Comparison of ENCODE assay signal across 32 mouse cellular contexts in genomic region chr3:125887109-125887508, GRCm38 (mm10). TPM values are rescaled to one million over a fixed set of nuclear protein-coding genes. Genes with fewer than 3 reads are reported as not detected.
"Had no signal": no experiment of that assay in that cellular context is flagged by ENCODE, and none has a peak within 500 bp of the region (broad histone marks: within the 10 kb centered on the region; RNA-seq: fewer than 3 reads in every experiment).

No protein-coding gene starts in this region.

- ATAC-seq: liver, embryonic 12.5 days; liver, postnatal 0 days; lung, postnatal 0 days; midbrain, embryonic 13.5 days; midbrain, embryonic 15.5 days; midbrain, embryonic 16.5 days had no signal

- H3K27ac ChIP-seq: left cerebral cortex, adult 2 months; limb, embryonic 10.5 days; limb, embryonic 12.5 days; limb, embryonic 13.5 days; limb, embryonic 15.5 days; liver, embryonic 12.5 days; liver, embryonic 13.5 days; liver, embryonic 14.5 days; liver, embryonic 15.5 days; lung, embryonic 15.5 days; macrophage; midbrain, embryonic 10.5 days; midbrain, embryonic 12.5 days; midbrain, embryonic 13.5 days; midbrain, embryonic 15.5 days had no signal

- H3K9ac ChIP-seq: limb, embryonic 12.5 days; limb, embryonic 13.5 days; limb, embryonic 15.5 days; liver, embryonic 12.5 days; liver, embryonic 13.5 days; liver, embryonic 14.5 days; liver, embryonic 15.5 days; liver, postnatal 0 days; lung, embryonic 14.5 days; lung, embryonic 15.5 days; midbrain, embryonic 12.5 days; midbrain, embryonic 13.5 days; midbrain, embryonic 15.5 days had no signal

- DNase-seq: left cerebral cortex, postnatal 4 days; liver; liver, embryonic 13.5 days; liver, postnatal 0 days; lung, adult 18-20 months; lung, adult 2 months; lung, embryonic 14.5 days; lung, postnatal 10 days; lung, postnatal 14 days; lung, postnatal 36 days; lung, postnatal 4 days; midbrain, embryonic 14.5 days had no signal

- H3K36me3 ChIP-seq: limb, embryonic 10.5 days; limb, embryonic 12.5 days; limb, embryonic 13.5 days; limb, embryonic 15.5 days; liver, embryonic 12.5 days; liver, embryonic 13.5 days; liver, embryonic 15.5 days; lung, embryonic 15.5 days; midbrain, embryonic 10.5 days; midbrain, embryonic 12.5 days; midbrain, embryonic 13.5 days; midbrain, embryonic 15.5 days had no signal

- H3K4me3 ChIP-seq: left cerebral cortex, adult 2 months; limb, embryonic 10.5 days; limb, embryonic 12.5 days; limb, embryonic 13.5 days; limb, embryonic 15.5 days; liver, embryonic 12.5 days; liver, embryonic 13.5 days; liver, embryonic 15.5 days; lung, embryonic 15.5 days; megakaryocyte, embryonic 14.5 days; midbrain, embryonic 10.5 days; midbrain, embryonic 12.5 days; midbrain, embryonic 13.5 days; midbrain, embryonic 15.5 days had no signal

- H3K27me3 ChIP-seq: limb, embryonic 12.5 days; limb, embryonic 13.5 days; limb, embryonic 15.5 days; liver, embryonic 12.5 days; liver, embryonic 13.5 days; liver, embryonic 15.5 days; lung, embryonic 15.5 days; megakaryocyte, embryonic 14.5 days; midbrain, embryonic 12.5 days; midbrain, embryonic 13.5 days; midbrain, embryonic 15.5 days had no signal

- H3K9me3 ChIP-seq: limb, embryonic 10.5 days; limb, embryonic 12.5 days; limb, embryonic 13.5 days; limb, embryonic 15.5 days; liver, embryonic 12.5 days; liver, embryonic 13.5 days; liver, embryonic 15.5 days; lung, embryonic 15.5 days; megakaryocyte, embryonic 14.5 days; midbrain, embryonic 10.5 days; midbrain, embryonic 12.5 days; midbrain, embryonic 13.5 days; midbrain, embryonic 15.5 days had no signal

- H3K4me2 ChIP-seq: limb, embryonic 12.5 days; limb, embryonic 13.5 days; limb, embryonic 15.5 days; liver, embryonic 11.5 days; liver, embryonic 12.5 days; liver, embryonic 13.5 days; liver, embryonic 15.5 days; lung, embryonic 14.5 days; lung, embryonic 15.5 days; midbrain, embryonic 11.5 days; midbrain, embryonic 12.5 days; midbrain, embryonic 13.5 days; midbrain, embryonic 15.5 days had no signal

- H3K4me1 ChIP-seq: limb, embryonic 10.5 days; limb, embryonic 13.5 days; limb, embryonic 15.5 days; liver, embryonic 12.5 days; liver, embryonic 13.5 days; liver, embryonic 15.5 days; lung, embryonic 15.5 days; megakaryocyte, embryonic 14.5 days; midbrain, embryonic 10.5 days; midbrain, embryonic 13.5 days; midbrain, embryonic 15.5 days had no signal

RNA-seq across cellular contexts. Expression of gene Ugt8a, which starts 51.3 kb away (rescaled TPM):
- polyA plus RNA-seq: liver, adult 2 months; macrophage had no signal
